Mouse (Mus musculus): ENCODE results near the gene Daxx. TPM values are rescaled to one million over a fixed set of nuclear protein-coding genes. Genes with fewer than 3 reads are reported as not detected.

The Daxx gene
- total and polyA plus RNA-seq, 2 experiments from 2014 or later = 19.3 to 20.0 TPM

GRCm38 (mm10) chr17:33929371-33930279, 20.4 kb downstream of the Daxx start, which contains the start of gene Rgl2:
Gene Rgl2 (plus strand): TSS chr17:33929543.
- WGBS = under 1% methylated on average over 68 of the region's 80 CpGs
- H3K4me2 ChIP-seq (ENCODE audit: low read depth, low read length) = peak within 1 kb of the TSS; percentile 98
- H3K36me3 ChIP-seq (replicated peaks; ENCODE audit: control insufficient read depth, insufficient read depth, low read length) = peaks cover 39% of the 10 kb centered on the region
- DNase-seq (ENCODE audit: low spot score) (peak; percentile 86), ATAC-seq (ENCODE audit: insufficient read depth, low read depth) (peak; percentile 87)
- peak within 1 kb of the TSS; percentile 95 for H3K27ac ChIP-seq (ENCODE audit: low read depth)
- H3K4me3 ChIP-seq (ENCODE audit: low read depth, low read length) = peak within 1 kb of the TSS; percentile 91
- no peaks in the 10 kb centered on the region for H3K27me3 ChIP-seq (ENCODE audit: control insufficient read depth, insufficient read depth, low read length)
- H3K9me3 ChIP-seq (replicated peaks; ENCODE audit: control insufficient read depth, low read length) = no peaks in the 10 kb centered on the region
- TF ChIP-seq CTCF (IDR thresholded peaks at IDR 0.05; ENCODE audit: low read depth) (peak; percentile 15; the same call in 1 of the 2 replicates), EP300 (IDR thresholded peaks at IDR 0.05; ENCODE audit: low read depth) (peak; percentile 55; the same call in 1 of the 2 replicates)
- peak within 1 kb of the TSS; percentile 91 for H3K9ac ChIP-seq (replicated peaks; ENCODE audit: low read depth, low read length)
- peaks cover 6% of the 10 kb centered on the region; the same call in 1 of the 2 replicates for H3K4me1 ChIP-seq (ENCODE audit: control insufficient read depth, insufficient read depth)

- H3K9me3 ChIP-seq (replicated peaks; ENCODE audit: control insufficient read depth, low read length) = no peaks in the 10 kb centered on the region
- TF ChIP-seq CTCF (IDR thresholded peaks at IDR 0.05; ENCODE audit: low read depth) = no peak
- no peak for TF ChIP-seq EP300 (IDR thresholded peaks at IDR 0.05; ENCODE audit: low read depth)
- peaks cover 48% of the 10 kb centered on the region for H3K36me3 ChIP-seq (replicated peaks; ENCODE audit: control insufficient read depth, insufficient read depth, low read length)
- DNase-seq (ENCODE audit: low spot score) = peak; percentile 13
- ATAC-seq (ENCODE audit: insufficient read depth, low read depth) = no peak
- peak overlapping the region; percentile 91 for H3K9ac ChIP-seq (replicated peaks; ENCODE audit: low read depth, low read length)
- peaks cover 6% of the 10 kb centered on the region; the same call in 1 of the 2 replicates for H3K4me1 ChIP-seq (ENCODE audit: control insufficient read depth, insufficient read depth)
- H3K4me2 ChIP-seq (ENCODE audit: low read depth, low read length) = peak overlapping the region; percentile 98
- H3K4me3 ChIP-seq (ENCODE audit: low read depth, low read length) = peak overlapping the region; percentile 91
- under 1% methylated on average over 44 of the region's 45 CpGs for WGBS
- H3K27ac ChIP-seq (ENCODE audit: low read depth) = peak overlapping the region; percentile 95
- no peaks in the 10 kb centered on the region for H3K27me3 ChIP-seq (ENCODE audit: control insufficient read depth, insufficient read depth, low read length)
Observed at GRCm38 (mm10) chr17:33930280-33931158, 21.3 kb downstream of the Daxx start.

- 52% methylated on average over 18 of the region's 18 CpGs for WGBS
- peaks cover 6% of the 10 kb centered on the region; the same call in 1 of the 2 replicates for H3K4me1 ChIP-seq (ENCODE audit: control insufficient read depth, insufficient read depth)
- H3K9ac ChIP-seq (replicated peaks; ENCODE audit: low read depth, low read length) = peak overlapping the region; percentile 91
- H3K9me3 ChIP-seq (replicated peaks; ENCODE audit: control insufficient read depth, low read length) = no peaks in the 10 kb centered on the region
- H3K27me3 ChIP-seq (ENCODE audit: control insufficient read depth, insufficient read depth, low read length) = no peaks in the 10 kb centered on the region
- peak; percentile 4 for DNase-seq (ENCODE audit: low spot score)
- H3K27ac ChIP-seq (ENCODE audit: low read depth) = no peak overlapping the region
- peak overlapping the region; percentile 91 for H3K4me3 ChIP-seq (ENCODE audit: low read depth, low read length)
- TF ChIP-seq CTCF (IDR thresholded peaks at IDR 0.05; ENCODE audit: low read depth) = no peak
- TF ChIP-seq EP300 (IDR thresholded peaks at IDR 0.05; ENCODE audit: low read depth) = no peak
- peaks cover 49% of the 10 kb centered on the region for H3K36me3 ChIP-seq (replicated peaks; ENCODE audit: control insufficient read depth, insufficient read depth, low read length)
- no peak for ATAC-seq (ENCODE audit: insufficient read depth, low read depth)
- H3K4me2 ChIP-seq (ENCODE audit: low read depth, low read length) = peak overlapping the region; percentile 98
Observed at GRCm38 (mm10) chr17:33931159-33931866, 22.1 kb downstream of the Daxx start.

GRCm38 (mm10) chr17:33931947-33932346, 22.7 kb downstream of the Daxx start:
- H3K36me3 ChIP-seq (replicated peaks; ENCODE audit: control insufficient read depth, insufficient read depth, low read length) = peaks cover 47% of the 10 kb centered on the region
- no peak overlapping the region for H3K4me3 ChIP-seq (ENCODE audit: low read depth, low read length)
- H3K9me3 ChIP-seq (replicated peaks; ENCODE audit: control insufficient read depth, low read length) = no peaks in the 10 kb centered on the region
- H3K27ac ChIP-seq (ENCODE audit: low read depth) = no peak overlapping the region
- WGBS = 91% methylated on average over 11 of the region's 11 CpGs
- peaks cover 6% of the 10 kb centered on the region; the same call in 1 of the 2 replicates for H3K4me1 ChIP-seq (ENCODE audit: control insufficient read depth, insufficient read depth)
- no peaks in the 10 kb centered on the region for H3K27me3 ChIP-seq (ENCODE audit: control insufficient read depth, insufficient read depth, low read length)
- TF ChIP-seq EP300 (IDR thresholded peaks at IDR 0.05; ENCODE audit: low read depth) = no peak
- TF ChIP-seq CTCF (IDR thresholded peaks at IDR 0.05; ENCODE audit: low read depth) = no peak
- H3K9ac ChIP-seq (replicated peaks; ENCODE audit: low read depth, low read length) = no peak overlapping the region
- DNase-seq (ENCODE audit: low spot score) (peak; percentile 1), ATAC-seq (ENCODE audit: insufficient read depth, low read depth) (no peak)
- H3K4me2 ChIP-seq (ENCODE audit: low read depth, low read length) = no peak overlapping the region

GRCm38 (mm10) chr17:33932448-33932847, 23.2 kb downstream of the Daxx start:
- peaks cover 52% of the 10 kb centered on the region for H3K36me3 ChIP-seq (replicated peaks; ENCODE audit: control insufficient read depth, insufficient read depth, low read length)

More at GRCm38 (mm10) chr17:33932448-33932847, 23.2 kb downstream of the Daxx start:
- H3K27ac ChIP-seq (ENCODE audit: low read depth) = no peak overlapping the region
- H3K9ac ChIP-seq (replicated peaks; ENCODE audit: low read depth, low read length) = no peak overlapping the region
- no peaks in the 10 kb centered on the region for H3K27me3 ChIP-seq (ENCODE audit: control insufficient read depth, insufficient read depth, low read length)
- 83% methylated on average over 14 of the region's 14 CpGs for WGBS
- no peak overlapping the region for H3K4me2 ChIP-seq (ENCODE audit: low read depth, low read length)
- DNase-seq (ENCODE audit: low spot score) (no peak), ATAC-seq (ENCODE audit: insufficient read depth, low read depth) (no peak)
- TF ChIP-seq EP300 (IDR thresholded peaks at IDR 0.05; ENCODE audit: low read depth) (no peak), CTCF (IDR thresholded peaks at IDR 0.05; ENCODE audit: low read depth) (no peak)
- peaks cover 6% of the 10 kb centered on the region; the same call in 1 of the 2 replicates for H3K4me1 ChIP-seq (ENCODE audit: control insufficient read depth, insufficient read depth)
- H3K4me3 ChIP-seq (ENCODE audit: low read depth, low read length) = no peak overlapping the region
- no peaks in the 10 kb centered on the region for H3K9me3 ChIP-seq (replicated peaks; ENCODE audit: control insufficient read depth, low read length)
